Comparison of ENCODE assay signal across 8 mouse cellular contexts in genomic region chr16:31347581-31347980, GRCm38 (mm10). TPM values are rescaled to one million over a fixed set of nuclear protein-coding genes. Genes with fewer than 3 reads are reported as not detected.
DNase-seq lines count a peak whose midpoint lies in the region; ATAC-seq and TF ChIP-seq lines count a peak whose summit lies in the region.

No protein-coding gene starts in this region.

- TF ChIP-seq POLR2A in ES-Bruce4 (IDR thresholded peaks at IDR 0.05; ENCODE audit: insufficient read depth, low read length): no peak
- no peak for TF ChIP-seq POLR2A in liver, adult 2 months (IDR thresholded peaks at IDR 0.05; ENCODE audit: extremely low read depth, insufficient read depth, low read length)

- DNase-seq in cerebellum, adult 11-12 months: peak; percentile 17
- peak; percentile 76 for DNase-seq in heart, postnatal 10 days
- DNase-seq in kidney, postnatal 36 days: peak; percentile 72 to 82
- no peak for DNase-seq in liver, adult 2 months (ENCODE audit: extremely low read depth, low read depth, low spot score)
- no peak for DNase-seq in yolk sac, embryonic 10.5 days (ENCODE audit: low spot score)

- no peaks in the 10 kb centered on the region for H3K27me3 ChIP-seq in ES-Bruce4 (ENCODE audit: control insufficient read depth, insufficient read depth, low read length, poor library complexity, severe bottlenecking)
- H3K27me3 ChIP-seq in forebrain, embryonic 16.5 days (replicated peaks; ENCODE audit: control insufficient read depth, insufficient read depth, low read length): no peaks in the 10 kb centered on the region
- no peaks in the 10 kb centered on the region for H3K27me3 ChIP-seq in liver, adult 2 months (ENCODE audit: control insufficient read depth, insufficient read depth, low read length)
- no peaks in the 10 kb centered on the region for H3K27me3 ChIP-seq in neural tube, embryonic 14.5 days (ENCODE audit: control insufficient read depth, insufficient read depth, low read length)

- H3K27ac ChIP-seq in ES-Bruce4 (ENCODE audit: insufficient read depth, low read length): no peak overlapping the region
- no peak overlapping the region for H3K27ac ChIP-seq in forebrain, embryonic 16.5 days (ENCODE audit: low read length)
- H3K27ac ChIP-seq in liver, adult 2 months (replicated peaks; ENCODE audit: insufficient read depth, low read depth, low read length): no peak overlapping the region
- no peak overlapping the region for H3K27ac ChIP-seq in neural tube, embryonic 14.5 days (ENCODE audit: low read depth, low read length)

- TF ChIP-seq EP300 in ES-Bruce4 (IDR thresholded peaks at IDR 0.05; ENCODE audit: insufficient read depth, low read depth, low read length): no peak

- peak; percentile 76 for TF ChIP-seq CTCF in ES-Bruce4 (IDR thresholded peaks at IDR 0.05; ENCODE audit: low read depth, low read length)
- TF ChIP-seq CTCF in liver, adult 2 months (IDR thresholded peaks at IDR 0.05; ENCODE audit: low read depth, low read length): peak; percentile 64

- no peaks in the 10 kb centered on the region for H3K36me3 ChIP-seq in ES-Bruce4 (ENCODE audit: control insufficient read depth, insufficient read depth, low read length, poor library complexity, severe bottlenecking)
- H3K36me3 ChIP-seq in forebrain, embryonic 16.5 days (ENCODE audit: control insufficient read depth, insufficient read depth): no peaks in the 10 kb centered on the region
- H3K36me3 ChIP-seq in liver, adult 2 months (ENCODE audit: control insufficient read depth, insufficient read depth, low read length): no peaks in the 10 kb centered on the region
- no peaks in the 10 kb centered on the region for H3K36me3 ChIP-seq in neural tube, embryonic 14.5 days (ENCODE audit: control insufficient read depth, insufficient read depth, low read length)

- peaks cover 1% of the 10 kb centered on the region for H3K4me1 ChIP-seq in ES-Bruce4 (ENCODE audit: control insufficient read depth, insufficient read depth, low read length)
- H3K4me1 ChIP-seq in forebrain, embryonic 16.5 days (replicated peaks; ENCODE audit: control insufficient read depth, insufficient read depth, low read length): peaks cover 3% of the 10 kb centered on the region
- no peaks in the 10 kb centered on the region for H3K4me1 ChIP-seq in liver, adult 2 months (ENCODE audit: control insufficient read depth, insufficient read depth, low read length)
- H3K4me1 ChIP-seq in neural tube, embryonic 14.5 days (ENCODE audit: control insufficient read depth, insufficient read depth, low read length): peaks cover 2% of the 10 kb centered on the region; the same call in 1 of the 2 replicates

- H3K9me3 ChIP-seq in ES-Bruce4 (replicated peaks; ENCODE audit: control insufficient read depth, insufficient read depth, low read length, poor library complexity, severe bottlenecking): no peaks in the 10 kb centered on the region
- no peaks in the 10 kb centered on the region for H3K9me3 ChIP-seq in forebrain, embryonic 16.5 days (ENCODE audit: control insufficient read depth, low read length)
- no peaks in the 10 kb centered on the region for H3K9me3 ChIP-seq in neural tube, embryonic 14.5 days (ENCODE audit: control insufficient read depth, low read length)

- peak overlapping the region; percentile 42 for H3K4me2 ChIP-seq in forebrain, embryonic 16.5 days (ENCODE audit: low read length)
- H3K4me2 ChIP-seq in neural tube, embryonic 14.5 days (ENCODE audit: low read depth, low read length): peak overlapping the region; percentile 33; the same call in 1 of the 2 replicates

- H3K4me3 ChIP-seq in ES-Bruce4 (ENCODE audit: low read depth, low read length): peak overlapping the region; percentile 23; the same call in 1 of the 2 replicates
- peak overlapping the region; percentile 13 for H3K4me3 ChIP-seq in forebrain, embryonic 16.5 days (replicated peaks; ENCODE audit: low read length)
- no peak overlapping the region for H3K4me3 ChIP-seq in liver, adult 2 months (ENCODE audit: insufficient read depth, low read depth, low read length)
- H3K4me3 ChIP-seq in neural tube, embryonic 14.5 days (ENCODE audit: low read depth, low read length): no peak overlapping the region

- WGBS in forebrain, embryonic 16.5 days: 10% methylated on average over 14 of the region's 14 CpGs
- WGBS in liver, adult 2 months: 24% methylated on average over 14 of the region's 14 CpGs
- WGBS in neural tube, embryonic 14.5 days: 15% methylated on average over 14 of the region's 14 CpGs

- ATAC-seq in forebrain, embryonic 16.5 days: no peak
- 0 out of 2 replicates have a peak, but pooled peaks have one; percentile 54 for ATAC-seq in neural tube, embryonic 14.5 days (ENCODE audit: low read depth)

- intact Hi-C loops in heart, postnatal 10 days (cut with DNase I): loop anchor here (2.0 to 5.0 kb wide), 4 partner anchors 75 to 267 kb away; partner anchors contain the start of gene Xxylt1

- H3K9ac ChIP-seq in ES-Bruce4 (ENCODE audit: low read depth, poor library complexity, severe bottlenecking): no peak overlapping the region
- H3K9ac ChIP-seq in forebrain, embryonic 16.5 days (replicated peaks; ENCODE audit: low read depth, low read length): peak overlapping the region; percentile 41; the same call in 1 of the 2 replicates
- no peak overlapping the region; the same call in 1 of the 2 replicates for H3K9ac ChIP-seq in liver, adult 2 months (ENCODE audit: low read depth, low read length)
- no peak overlapping the region for H3K9ac ChIP-seq in neural tube, embryonic 14.5 days (replicated peaks; ENCODE audit: low read depth, low read length)

- H3K79me2 ChIP-seq in liver, adult 2 months (ENCODE audit: control insufficient read depth, insufficient read depth, low read length): no peaks in the 10 kb centered on the region

RNA-seq across cellular contexts. Expression of gene Apod, which starts 33.0 kb away (rescaled TPM):
- 0.54 TPM in 1 of 2 replicates, not detected in the other for polyA plus RNA-seq in ES-Bruce4 (2011; ENCODE audit: insufficient read depth, insufficient read length, low read depth, missing spikeins)
- polyA plus RNA-seq in forebrain, embryonic 16.5 days (2015; fragmentation: Nextera tagmentation; extraction: Ambion mirVana): 63.1 and 94.4 TPM in 2 replicates
- total RNA-seq in heart, postnatal 10 days (2021): 1 to 10 TPM in 1 of 2 experiments, under 1 TPM in 1; 0.91 to 1.1 TPM
- not detected in 2 replicates for total RNA-seq in liver, adult 2 months (2014; rRNA removed)
- not detected in 2 replicates for polyA plus RNA-seq in liver, adult 2 months (2012; rRNA removed)
- polyA plus RNA-seq in neural tube, embryonic 14.5 days (2014; fragmentation: Nextera tagmentation; extraction: Ambion mirVana): 26.2 and 57.4 TPM in 2 replicates

Comparison
In these comparisons a context has a peak if more than half of its experiments do, and no peak if none do; other contexts are left out.
1. H3K4me3 ChIP-seq: peak in ES-Bruce4 (single experiment) and forebrain, embryonic 16.5 days (single experiment); none in liver, adult 2 months (single experiment) and neural tube, embryonic 14.5 days (single experiment).
2. DNase-seq: peak in cerebellum, adult 11-12 months (single experiment), heart, postnatal 10 days (2 of 2) and kidney, postnatal 36 days (2 of 2); none in liver, adult 2 months (single experiment) and yolk sac, embryonic 10.5 days (single experiment).
3. RNA of gene Apod, which starts 33.0 kb away (polyA plus RNA-seq): 63.1 to 94.4 TPM in forebrain, embryonic 16.5 days and 26.2 to 57.4 TPM in neural tube, embryonic 14.5 days; 0.54 TPM in ES-Bruce4 and not detected in liver, adult 2 months; every median in the first group is over 10 times any median in the second.